Mouse (Mus musculus) splenic B cell, adult 2 months (primary cell): ENCODE data around the gene Slc45a3.

ENCODE experiments used
- DNase-seq: peaks from one replicate; pipeline ENCODE4 v3.0.0-alpha.2; 2011; ENCODE audit warnings: low read depth, low spot score
- H3K27me3 ChIP-seq: 2 replicates; pipeline ENCODE4 v1.6.1; 2012; ENCODE audit warnings: mild to moderate bottlenecking, low read length, moderate library complexity, mixed read lengths; ENCODE audit not compliant: control insufficient read depth, poor library complexity, insufficient read depth, severe bottlenecking
- H3K36me3 ChIP-seq: 2 replicates; pipeline ENCODE4 v1.6.1; 2012; ENCODE audit warnings: mild to moderate bottlenecking, low read length, moderate library complexity, mixed read lengths; ENCODE audit not compliant: control insufficient read depth, poor library complexity, insufficient read depth, severe bottlenecking

Slc45a3 gene

DNA sequence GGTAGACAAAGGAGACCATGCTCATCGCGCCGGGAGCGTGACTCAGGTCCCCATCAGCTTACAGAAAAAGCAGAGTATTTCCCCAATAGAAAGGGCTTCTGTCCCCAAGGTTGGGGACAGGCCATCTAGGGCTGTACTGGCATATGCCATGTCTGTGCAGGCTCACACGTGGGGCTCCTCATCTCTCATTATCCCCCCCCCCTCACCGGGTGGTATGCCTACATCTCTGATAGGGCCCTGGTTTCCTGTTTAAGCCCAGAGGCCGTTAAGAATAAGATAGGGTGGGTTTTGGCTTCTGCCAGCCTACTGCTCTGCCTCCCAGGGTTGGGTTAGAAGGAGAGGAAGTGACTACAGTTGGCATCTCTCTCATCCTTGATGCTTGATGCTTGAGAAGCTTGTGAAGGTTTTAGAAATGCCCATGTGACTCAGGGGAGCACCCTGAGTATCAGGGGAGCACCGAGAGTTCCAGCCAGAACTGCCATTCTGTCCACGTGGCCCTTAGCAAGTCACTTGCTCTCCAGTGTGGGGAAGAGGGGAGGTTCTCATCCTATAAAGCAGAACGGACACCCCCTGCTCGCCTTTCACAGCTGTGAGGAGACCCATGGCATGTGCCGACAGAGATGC is 8.4 kb upstream of the Slc45a3 start:
- H3K36me3 ChIP-seq = no peaks in the 10 kb centered on the region
- no peak for DNase-seq
- H3K27me3 ChIP-seq = no peaks in the 10 kb centered on the region

GRCm38 (mm10) chr1:131955131-131955757 is 7.5 kb upstream of the Slc45a3 start:
- no peaks in the 10 kb centered on the region for H3K27me3 ChIP-seq
- H3K36me3 ChIP-seq = no peaks in the 10 kb centered on the region
- DNase-seq = no peak

GRCm38 (mm10) chr1:131957416-131957815 is 5.4 kb upstream of the Slc45a3 start:
- H3K36me3 ChIP-seq = no peaks in the 10 kb centered on the region
- DNase-seq = no peak

GRCm38 (mm10) chr1:131961004-131961403 is 1.8 kb upstream of the Slc45a3 start:
- no peak for DNase-seq
- H3K36me3 ChIP-seq = no peaks in the 10 kb centered on the region
- H3K27me3 ChIP-seq = peaks cover 5% of the 10 kb centered on the region; the same call in 1 of the 2 replicates

More at GRCm38 (mm10) chr1:131957416-131957815, 5.4 kb upstream of the Slc45a3 start:
- H3K27me3 ChIP-seq = peaks cover 3% of the 10 kb centered on the region; the same call in 1 of the 2 replicates

- no peaks in the 10 kb centered on the region for H3K36me3 ChIP-seq
- peaks cover 5% of the 10 kb centered on the region; the same call in 1 of the 2 replicates for H3K27me3 ChIP-seq
- DNase-seq = no peak
Measured at GRCm38 (mm10) chr1:131963085-131963951, 551 bp downstream of the Slc45a3 start.

DNA sequence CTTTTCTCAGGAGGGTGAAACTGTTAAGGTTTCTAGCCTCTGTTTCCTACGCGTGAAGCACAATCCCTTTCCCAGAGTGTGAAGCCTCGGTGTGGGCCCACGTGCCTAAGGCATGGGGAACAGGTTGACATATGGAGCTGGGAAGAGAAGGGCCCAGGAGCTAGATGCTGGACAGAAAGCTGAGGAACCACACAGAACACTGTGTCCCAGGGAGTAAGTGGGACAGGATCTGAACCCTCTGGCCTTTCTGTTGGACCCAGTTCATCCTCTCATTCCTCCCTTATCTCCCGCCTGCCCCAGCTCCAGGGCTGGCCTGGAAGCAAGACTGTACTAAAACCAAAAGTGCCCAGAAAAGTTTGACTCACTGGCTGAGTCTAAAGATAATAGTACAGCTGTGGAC is 1.3 kb downstream of the Slc45a3 start:
- no peak for DNase-seq

GRCm38 (mm10) chr1:131964580-131964979 is 1.8 kb downstream of the Slc45a3 start:
- no peaks in the 10 kb centered on the region for H3K36me3 ChIP-seq
- peaks cover 5% of the 10 kb centered on the region; the same call in 1 of the 2 replicates for H3K27me3 ChIP-seq
- no peak for DNase-seq

More for the DNA sequence above, 1.3 kb downstream of the Slc45a3 start:
- no peaks in the 10 kb centered on the region for H3K36me3 ChIP-seq
- peaks cover 5% of the 10 kb centered on the region; the same call in 1 of the 2 replicates for H3K27me3 ChIP-seq

DNA sequence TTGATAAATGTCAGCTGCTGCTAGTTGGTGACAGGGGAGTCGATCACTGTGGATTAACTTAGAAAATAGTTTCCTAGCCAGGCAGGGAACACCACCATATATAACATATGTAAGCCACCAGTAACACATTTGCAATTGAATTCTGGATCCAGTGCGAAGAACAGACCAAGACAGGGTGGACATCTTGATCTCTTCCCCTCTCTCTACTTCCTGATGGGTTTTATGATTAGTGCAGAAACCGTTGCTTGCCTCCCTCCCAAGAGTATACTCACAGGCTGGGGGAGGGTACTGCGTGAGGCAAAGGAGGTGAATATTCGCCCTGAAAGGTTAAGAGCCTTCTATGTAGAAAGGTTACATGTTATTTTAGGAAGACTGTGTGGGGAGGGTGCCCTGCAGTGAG is 3.1 kb downstream of the Slc45a3 start:
- DNase-seq = no peak
- Histone ChIP-seq H3K27me3 (peaks cover 5% of the 10 kb centered on the region; the same call in 1 of the 2 replicates), H3K36me3 (no peaks in the 10 kb centered on the region)

GRCm38 (mm10) chr1:131967336-131967735 is 4.6 kb downstream of the Slc45a3 start:
- H3K36me3 ChIP-seq = no peaks in the 10 kb centered on the region
- no peak for DNase-seq
- H3K27me3 ChIP-seq = peaks cover 2% of the 10 kb centered on the region

GRCm38 (mm10) chr1:131968556-131968955 is 5.8 kb downstream of the Slc45a3 start:
- DNase-seq = no peak
- Histone ChIP-seq H3K36me3 (no peaks in the 10 kb centered on the region), H3K27me3 (no peaks in the 10 kb centered on the region; the same call in 1 of the 2 replicates)

GRCm38 (mm10) chr1:131968983-131969382 is 6.2 kb downstream of the Slc45a3 start:
- DNase-seq = no peak
- Histone ChIP-seq H3K36me3 (no peaks in the 10 kb centered on the region), H3K27me3 (no peaks in the 10 kb centered on the region; the same call in 1 of the 2 replicates)

GRCm38 (mm10) chr1:131969825-131970224 is 7.1 kb downstream of the Slc45a3 start:
- no peaks in the 10 kb centered on the region; the same call in 1 of the 2 replicates for H3K27me3 ChIP-seq
- DNase-seq = no peak
- no peaks in the 10 kb centered on the region for H3K36me3 ChIP-seq

GRCm38 (mm10) chr1:131970322-131970660 is 7.5 kb downstream of the Slc45a3 start:
- no peaks in the 10 kb centered on the region for H3K36me3 ChIP-seq
- DNase-seq = no peak
- H3K27me3 ChIP-seq = no peaks in the 10 kb centered on the region; the same call in 1 of the 2 replicates

DNA sequence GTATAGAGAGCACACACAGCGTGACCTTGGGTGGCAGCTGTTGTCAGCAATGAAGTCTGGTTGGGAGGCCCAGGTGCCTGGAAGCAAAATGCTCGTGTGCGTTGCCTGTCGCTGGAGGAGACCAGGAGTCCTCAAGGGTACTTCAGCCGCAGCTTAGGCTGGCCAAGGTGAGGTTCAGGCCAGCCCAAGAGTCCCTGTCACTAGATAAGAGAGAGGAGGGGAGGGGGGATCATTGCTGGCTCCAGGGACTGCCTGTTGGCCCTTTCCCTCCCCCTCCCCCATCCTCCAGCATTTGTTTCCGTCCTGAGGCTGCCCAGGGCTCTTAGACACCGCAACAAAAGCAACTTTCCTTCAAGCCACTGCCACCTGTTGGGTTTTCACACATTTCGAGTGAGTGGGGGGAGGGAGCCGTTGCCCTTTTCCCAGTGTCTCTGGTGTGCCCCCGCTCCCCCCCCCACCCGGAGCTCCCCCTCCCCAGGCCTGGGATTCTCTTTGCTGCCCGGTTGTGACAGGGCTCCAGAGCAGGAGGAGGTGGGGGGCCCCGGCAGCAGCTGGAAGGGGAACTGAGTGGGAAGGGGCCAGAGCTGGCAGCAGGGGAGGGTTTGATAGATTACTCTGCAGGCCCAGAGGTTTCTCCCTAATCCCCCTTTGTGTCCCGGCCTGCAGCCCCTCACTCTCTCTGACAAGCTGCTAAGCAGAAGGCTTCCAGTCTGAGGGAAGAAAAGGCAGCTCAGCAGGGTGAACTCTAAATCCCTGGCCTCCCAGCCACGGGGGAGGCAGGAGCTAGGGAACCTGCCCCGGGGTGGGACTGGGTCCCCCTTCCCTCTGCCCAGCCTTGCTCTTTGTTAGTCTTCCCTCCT is 8.1 kb downstream of the Slc45a3 start:
- Histone ChIP-seq H3K36me3 (no peaks in the 10 kb centered on the region), H3K27me3 (no peaks in the 10 kb centered on the region; the same call in 1 of the 2 replicates)
- no peak for DNase-seq
